Mouse (Mus musculus) ovary, postnatal 10 days (tissue): ENCODE measurements around the gene Pacsin2.
"Not testable (repeated sequence)": the region's sequence is repeated elsewhere in the genome, so short reads cannot be mapped to it uniquely, and the experiment has no call there.

Experiments
- DNase-seq: peaks from one replicate; pipeline ENCODE4 v3.0.0; 2022; ENCODE audit warnings: low spot score

Pacsin2 gene

DNA sequence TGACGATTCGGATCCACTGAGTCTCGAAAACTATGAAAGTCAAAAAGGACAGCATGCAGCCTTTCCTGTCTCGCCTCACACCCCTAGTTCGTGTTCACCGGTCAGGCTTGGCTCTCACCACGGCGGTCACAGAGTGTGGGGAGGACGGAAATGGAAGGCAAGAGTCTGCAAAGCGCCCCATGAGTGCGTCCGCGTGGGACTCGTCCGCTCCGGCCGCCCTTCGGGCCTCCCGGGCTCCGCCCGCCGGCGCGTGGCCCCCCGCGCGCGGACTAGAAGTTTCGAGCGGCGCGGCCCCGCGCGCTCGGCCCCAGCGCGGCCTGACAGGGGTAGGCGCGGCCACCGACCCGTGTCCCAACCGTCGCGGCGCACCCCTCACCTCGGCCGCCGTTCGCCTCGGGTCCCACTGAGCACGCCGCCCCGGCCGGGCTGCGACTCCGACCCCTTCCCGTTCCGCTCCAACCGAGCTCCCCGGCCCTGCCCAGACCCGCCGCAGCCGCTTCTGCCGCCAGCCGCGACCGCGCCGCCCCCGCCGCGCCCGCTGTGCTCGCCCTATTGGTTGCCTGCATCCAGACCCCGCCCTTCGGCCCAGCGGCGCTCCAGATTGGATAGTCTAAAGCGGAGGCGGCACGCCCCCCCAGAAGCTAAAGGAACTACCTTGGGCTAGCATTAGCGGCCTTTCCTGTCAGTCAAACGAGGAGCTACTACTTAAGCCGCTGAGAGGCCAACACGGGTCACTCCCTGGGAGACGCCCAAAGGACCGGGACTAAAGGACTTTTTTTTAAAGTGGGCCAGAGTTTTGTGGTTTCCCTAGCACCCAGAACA is at the start of gene Pacsin2:
Gene Pacsin2, minus strand, starts transcription at position 524 of the 822 bp plus-strand sequence.
- peak; percentile 95 for DNase-seq

DNA sequence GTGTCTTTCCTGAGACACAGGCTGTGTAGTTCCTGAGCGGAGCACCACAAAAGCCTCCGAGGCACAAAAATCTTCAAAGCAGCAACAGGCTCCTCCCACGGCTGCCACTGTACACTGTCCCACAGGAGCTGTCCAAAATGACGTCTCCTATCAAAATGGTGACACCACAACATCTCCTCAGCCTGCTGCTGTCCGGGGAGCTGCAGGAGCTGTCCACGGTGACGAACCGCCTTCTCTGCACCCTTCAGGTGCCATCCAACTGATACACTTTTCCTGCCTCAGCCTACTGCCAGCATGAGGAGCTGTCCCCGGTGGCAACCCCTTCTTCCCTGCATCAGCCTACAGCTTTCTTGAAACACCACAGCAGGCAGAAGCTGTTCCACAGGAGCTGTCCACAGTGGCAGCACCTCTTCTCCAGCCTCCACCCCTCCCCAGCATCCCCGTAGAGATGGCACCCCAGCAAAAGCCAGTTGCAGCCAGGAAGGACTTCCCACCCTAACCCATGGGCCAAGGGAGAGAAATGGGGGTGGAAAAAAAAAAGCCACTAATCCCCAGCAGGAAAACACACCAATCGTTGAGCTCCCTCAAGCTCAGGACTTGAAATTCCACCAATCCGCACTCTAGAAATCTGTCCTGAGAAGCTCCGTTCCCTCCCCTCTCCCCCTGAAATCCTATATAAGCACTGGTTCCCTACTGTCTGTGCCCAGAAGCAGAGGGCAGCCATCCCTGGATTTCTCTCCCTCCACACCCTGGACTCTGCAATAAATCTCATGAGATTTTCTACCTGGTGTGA is 48.3 kb upstream of the Pacsin2 start:
- DNase-seq = no peak

DNA sequence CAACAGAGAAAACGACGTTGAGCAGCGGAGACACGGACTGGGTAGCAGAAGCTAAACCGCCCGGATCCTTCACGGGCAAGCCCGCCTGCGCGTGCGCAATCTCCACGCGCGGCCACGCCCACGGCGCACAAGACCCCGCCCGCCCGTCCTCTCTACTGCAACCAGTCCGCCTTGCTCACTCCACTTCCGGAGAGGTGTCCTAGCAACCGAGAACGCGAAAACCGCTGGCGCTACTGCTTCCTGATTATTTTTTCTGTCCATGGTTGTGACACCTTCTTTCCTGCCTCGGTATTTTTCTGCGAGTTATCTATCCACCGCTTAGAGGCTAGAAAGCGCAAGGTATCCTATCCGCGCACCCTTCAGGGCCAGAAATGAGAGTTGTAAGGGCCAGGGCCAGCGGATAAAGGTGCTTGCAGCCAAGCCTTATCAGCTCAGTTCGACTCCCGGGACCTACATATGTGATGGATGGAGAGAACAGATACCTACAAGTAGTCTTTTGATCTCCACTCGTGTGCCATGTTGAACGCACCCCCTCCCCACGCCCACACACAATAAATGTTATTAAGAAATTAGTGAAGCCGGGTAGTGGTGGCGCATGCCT is 46.5 kb upstream of the Pacsin2 start, which contains the start of gene Ttll1:
Gene Ttll1, minus strand, starts transcription at position 89 of the 601 bp plus-strand sequence.
- DNase-seq = peak; percentile 84

DNA sequence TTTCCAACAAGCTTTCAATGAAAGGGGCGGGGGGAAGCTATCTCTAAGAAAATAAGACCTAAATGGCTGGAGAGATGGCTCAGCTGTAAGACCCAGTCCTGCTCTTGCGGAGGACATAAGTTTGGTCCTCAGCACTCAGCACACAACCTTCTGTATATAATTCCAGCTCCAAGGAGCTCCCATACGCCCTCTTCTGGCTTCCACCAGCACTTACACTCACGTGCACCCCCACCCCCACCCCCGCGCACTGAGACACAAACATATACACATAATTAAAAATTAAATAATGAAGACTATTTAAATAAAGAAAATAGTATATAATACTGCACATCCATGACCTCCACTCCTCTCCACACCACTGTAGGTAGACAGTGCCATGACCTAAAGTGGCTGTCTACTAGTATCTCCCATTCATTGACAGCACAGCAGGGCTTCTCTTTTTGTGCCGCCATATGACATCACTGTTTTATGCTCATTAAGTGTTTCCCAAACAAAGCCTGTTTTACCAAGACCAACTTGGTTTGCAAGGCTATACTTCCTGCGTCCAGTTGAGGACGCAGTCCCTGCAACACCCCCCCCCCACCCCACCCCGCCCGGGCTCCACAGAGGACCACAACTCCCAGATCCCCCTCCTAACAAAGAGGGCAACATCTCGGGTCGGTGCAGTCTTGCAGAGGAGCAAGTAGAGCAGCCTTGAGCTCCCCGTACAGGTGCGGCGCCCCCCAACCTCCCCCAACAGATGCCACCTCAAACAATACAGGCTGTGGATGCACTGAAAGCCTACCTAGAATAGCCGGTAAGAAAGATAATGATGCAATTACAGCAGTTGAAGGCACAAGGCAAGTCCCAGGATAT is 45.8 kb upstream of the Pacsin2 start:
- no peak for DNase-seq

DNA sequence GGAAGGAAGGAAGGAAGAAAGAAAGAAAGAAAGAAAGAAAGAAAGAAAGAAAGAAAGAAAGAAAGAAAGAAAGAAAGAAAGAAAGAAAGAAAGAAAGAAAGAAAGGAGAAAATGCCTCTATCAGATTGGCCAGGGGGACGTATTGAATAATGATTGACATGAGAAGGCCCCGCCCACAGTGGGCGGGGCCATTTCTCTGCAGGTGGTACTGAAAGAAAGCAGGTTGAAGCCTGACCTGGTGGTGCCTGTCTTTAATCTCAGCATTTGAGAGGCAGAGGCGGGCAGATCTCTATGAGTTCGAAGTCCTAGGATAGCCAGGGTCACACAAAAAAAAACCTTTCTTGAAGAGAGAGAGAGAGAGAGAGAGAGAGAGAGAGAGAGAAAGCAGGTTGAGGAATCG is 37.1 kb upstream of the Pacsin2 start:
- not testable (repeated sequence) for DNase-seq

DNA sequence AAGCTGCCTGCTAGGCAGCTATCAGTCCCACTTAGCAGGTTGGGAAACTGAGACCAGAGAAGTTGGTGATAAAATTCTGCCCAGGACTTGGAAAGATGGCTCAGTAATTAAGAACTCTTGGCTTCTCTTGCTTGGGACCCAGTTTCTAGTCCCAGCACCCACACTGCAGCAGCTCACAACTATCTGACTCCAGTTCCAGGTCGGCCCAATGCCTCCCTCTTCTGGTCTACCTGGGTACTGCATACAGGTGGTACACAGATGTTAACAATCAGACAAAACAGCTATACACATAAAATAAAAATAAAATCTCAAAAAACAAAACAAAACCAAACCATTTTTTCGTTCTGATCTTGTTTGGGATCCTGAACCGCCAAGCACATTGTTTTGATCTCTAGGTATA is 35.9 kb upstream of the Pacsin2 start:
- DNase-seq = no peak

DNA sequence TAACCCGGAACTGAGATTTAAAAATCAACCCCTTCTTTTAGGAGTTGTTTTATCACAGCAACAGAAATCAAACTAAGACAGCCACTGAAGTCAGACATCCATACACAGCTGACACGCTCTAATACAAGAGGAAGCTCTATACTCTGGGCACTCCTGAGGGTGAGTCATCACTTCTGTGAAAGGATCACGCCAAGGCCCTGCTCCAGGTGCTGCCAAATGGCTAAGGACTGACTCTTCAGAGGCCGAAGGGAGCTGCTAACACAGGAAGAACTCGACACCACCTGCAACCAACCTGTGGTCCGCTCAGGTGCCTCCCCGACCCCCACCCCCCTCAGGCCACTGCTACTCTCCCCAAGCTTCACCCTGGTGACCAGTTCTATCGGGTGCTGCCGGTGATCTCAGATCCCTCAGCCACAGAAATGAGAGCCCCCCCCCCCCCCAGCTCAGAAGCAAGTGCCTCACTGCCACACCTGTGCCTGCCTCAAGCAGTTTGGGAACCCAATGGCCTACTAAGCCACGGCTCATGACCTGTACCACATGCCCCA is 34.9 kb upstream of the Pacsin2 start:
- no peak for DNase-seq

DNA sequence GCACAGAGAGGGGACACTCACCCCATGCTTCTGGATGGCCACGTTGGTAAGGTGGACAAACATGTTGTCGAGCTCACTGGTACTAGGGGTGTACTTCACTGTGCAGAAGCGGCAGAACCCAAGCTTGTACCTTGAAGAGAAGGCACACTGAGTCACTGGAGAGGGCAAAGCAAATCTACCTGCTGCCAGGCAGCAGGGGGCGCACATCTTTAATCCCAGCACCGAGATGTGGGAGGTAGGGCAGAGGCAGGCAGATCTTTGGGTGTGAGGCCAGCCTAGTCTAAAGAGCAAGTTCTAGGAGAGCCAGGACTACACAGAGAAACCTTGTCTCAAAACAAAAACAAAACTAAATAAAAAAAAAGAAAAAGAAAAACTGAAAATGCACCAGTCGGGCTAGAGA is 32.9 kb upstream of the Pacsin2 start:
- DNase-seq = no peak

DNA sequence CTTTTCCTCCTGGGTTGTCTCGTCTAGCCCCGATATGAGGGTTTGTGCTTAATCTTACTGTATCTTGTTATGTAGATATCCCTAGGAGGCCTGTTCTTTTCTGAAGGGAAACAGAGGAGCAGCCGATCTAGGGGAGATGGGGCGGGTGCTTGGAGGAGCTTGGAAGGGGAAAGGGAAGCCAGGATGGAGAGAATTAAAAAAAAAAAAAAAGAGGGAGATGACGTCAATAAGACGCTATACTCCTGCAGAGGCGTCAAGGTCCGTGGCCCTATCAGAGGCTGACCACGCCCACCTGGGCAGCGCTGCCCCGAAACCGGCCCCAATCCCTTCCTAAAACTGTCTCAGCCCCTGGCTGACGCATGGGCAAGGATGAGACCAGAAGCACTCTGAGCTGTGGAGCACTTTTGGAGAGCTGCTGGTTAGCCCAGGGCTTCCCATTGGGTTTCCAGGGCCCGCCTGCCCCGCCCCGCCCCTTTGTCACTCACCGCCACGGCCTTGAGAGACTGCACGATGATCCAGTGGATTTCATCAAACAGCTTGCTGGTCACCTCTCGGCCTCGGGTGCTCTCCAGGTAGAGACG is 31.5 kb upstream of the Pacsin2 start:
- no peak for DNase-seq

DNA sequence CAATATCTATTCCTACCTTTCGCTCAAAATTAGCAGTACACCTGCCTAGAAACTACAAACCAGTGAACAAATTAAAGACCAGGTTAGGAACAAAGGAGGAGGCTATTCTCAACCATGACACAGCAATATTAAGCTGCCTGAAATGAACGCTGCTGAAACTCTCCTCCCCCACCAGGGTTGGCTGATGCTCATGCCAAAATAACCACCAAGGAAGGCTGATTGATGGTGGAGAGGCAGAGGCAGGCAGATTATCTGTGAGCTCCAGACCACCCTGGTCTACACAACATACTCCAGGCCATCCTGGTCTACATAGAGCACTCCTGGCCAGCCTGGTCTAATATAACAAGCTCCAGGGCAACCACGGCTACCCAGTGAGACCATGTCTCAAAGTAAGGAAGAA is 30.8 kb upstream of the Pacsin2 start:
- no peak for DNase-seq

DNA sequence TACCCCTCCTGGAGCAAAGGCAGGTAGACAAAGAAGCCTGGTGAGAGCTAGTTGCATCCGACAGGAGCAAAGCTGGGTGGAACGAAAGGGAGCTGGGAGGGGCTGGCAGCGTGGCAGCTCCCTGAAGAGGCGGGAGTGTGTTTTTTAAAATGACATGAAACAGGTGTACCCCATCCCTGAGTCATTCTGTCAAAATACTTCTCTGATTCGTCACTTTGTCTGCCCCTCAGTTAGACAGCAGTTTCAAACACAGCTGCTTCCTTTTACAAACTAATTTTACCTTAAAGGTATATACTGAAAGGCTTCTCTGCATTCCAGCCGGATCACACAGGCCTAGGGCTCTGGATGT is 30.1 kb upstream of the Pacsin2 start:
- DNase-seq = no peak

DNA sequence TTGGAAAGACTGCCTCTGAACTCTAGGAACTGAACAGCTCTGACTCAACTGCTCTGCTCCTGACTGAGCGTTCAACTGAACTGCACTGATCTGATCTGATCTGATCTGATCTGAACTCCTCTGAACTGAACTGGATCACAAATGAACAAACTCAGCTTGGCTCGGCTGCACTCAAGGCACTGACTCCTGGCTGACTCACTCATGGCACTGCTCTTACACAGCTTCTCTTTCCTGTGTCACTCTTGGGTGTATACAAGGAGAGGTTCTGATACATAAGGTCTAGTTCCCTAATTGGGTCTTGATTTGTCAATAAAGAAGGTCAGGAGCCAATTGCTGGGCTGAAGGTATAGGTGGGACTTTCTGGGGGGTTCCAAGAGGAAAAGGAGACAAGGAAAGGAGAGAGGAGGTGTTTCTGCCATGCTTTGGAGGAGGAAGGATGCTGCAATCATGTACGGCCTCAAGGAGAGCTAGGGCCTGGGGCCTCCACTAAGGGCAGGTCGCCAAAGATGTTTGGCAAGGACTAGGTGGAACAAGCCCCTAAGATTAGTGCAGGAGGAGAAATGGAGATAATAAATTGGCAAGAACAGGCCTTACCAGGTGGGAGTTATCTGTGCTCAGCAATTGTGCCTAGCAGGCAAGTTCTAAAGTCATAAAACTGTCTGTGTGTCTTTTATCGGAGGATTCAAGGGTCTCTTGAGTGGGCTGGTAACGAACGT is 29.6 kb upstream of the Pacsin2 start:
- DNase-seq = no peak

DNA sequence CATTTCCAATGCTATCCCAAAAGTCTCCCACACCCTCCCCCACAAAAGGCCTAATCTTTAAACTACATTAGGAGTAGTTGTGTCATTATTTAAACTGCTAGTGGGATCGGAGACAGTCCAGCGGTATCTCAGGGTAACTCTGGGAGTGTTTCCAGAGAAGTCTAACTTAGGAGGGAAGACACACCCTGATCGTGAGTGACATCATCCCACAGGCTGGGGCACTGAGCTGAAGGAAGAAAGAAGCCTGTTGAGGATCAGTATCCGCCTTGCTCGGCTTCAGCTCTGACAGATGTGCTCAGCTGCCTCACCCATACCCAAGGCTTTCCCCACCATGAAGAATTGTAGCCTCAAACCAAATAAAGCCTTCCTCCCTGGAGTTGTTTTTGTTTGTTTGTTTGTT is 27.5 kb upstream of the Pacsin2 start:
- DNase-seq = no peak

DNA sequence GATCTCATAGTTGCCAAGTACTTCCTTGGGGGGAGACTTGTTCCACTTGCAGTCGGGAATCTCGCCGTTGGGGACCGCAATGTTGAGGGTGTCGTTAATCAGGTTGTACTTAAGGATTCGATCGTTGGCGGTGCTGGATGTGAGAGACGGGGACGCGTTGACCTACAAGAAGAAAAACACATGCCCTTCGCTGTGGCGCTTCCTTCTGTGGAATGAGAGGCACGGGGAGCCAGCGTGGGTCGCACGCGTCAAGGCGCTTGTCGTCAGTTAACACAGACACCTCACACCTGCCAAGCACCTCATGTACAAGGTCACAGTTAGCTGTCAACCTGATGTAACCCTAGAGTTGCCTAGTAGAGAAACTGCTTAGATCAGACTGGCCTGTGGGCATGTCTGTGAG is 25.1 kb upstream of the Pacsin2 start:
- DNase-seq = no peak

DNA sequence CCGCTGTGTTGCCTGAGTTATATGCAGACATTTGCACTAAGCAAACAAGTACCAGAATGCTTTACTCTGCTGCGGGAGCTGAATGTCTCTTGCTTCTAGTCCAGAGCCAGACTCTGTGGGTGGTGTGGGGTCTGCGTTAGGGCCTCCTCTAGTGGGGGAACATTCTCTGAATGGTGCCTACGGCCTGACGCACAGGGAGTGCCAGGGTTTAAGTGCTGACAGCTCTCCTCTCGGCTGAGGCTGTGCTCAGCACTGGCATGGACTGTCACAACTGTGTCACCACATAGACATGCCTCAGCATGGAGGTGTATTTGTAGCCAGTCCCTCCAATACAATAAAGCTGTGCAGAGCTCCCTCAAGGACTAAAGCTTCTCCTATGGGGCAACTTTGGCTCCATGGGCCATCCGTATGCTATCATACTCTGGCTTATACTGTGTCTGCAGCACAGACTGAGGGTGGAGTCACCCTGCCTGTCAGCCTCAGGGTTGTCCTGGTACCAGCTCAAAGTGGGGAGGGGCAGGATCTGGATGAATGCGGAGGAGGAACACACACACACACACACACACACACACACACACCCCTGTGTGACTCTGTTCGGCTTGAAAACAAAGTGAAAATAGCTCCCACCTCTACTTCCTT is 23.2 kb upstream of the Pacsin2 start:
- no peak for DNase-seq

DNA sequence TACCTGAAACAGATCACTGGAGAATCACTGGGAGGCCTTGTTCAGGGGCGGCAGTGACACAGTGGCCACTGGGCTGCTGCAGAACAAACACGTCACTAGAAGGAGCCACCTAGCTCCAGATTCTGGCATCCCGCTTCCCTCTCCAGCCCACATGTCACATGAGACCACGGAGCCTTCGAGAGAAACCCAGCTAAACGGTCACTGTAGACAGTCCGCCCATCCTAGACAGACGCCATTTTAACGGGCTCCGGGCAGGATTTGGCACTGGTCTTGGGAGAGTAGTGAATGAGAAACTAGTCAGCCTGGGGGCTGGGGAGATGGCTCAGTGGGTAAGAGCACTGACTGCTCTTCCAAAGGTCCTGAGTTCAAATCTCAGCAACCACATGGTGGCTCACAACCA is 19.9 kb upstream of the Pacsin2 start:
- DNase-seq = no peak

DNA sequence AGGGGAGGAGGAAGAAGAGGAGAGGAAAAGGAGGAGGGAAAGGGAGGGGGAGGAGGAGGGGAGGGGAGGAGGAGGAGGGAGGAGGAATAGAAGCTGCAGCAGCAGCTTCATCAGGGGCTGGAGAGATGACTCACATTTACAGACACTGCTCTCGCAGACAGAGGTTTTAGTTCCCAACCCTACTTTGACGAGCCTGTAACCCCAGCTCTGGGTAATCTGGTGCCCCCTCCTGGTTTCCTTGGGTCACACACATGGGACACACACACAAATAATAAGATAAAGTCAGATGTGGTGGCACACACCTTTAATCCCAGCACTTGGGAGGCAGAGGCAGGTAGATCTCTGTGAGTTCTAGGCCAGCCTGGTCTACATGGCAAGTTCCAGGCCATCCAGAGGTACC is 19.1 kb upstream of the Pacsin2 start:
- no peak for DNase-seq

DNA sequence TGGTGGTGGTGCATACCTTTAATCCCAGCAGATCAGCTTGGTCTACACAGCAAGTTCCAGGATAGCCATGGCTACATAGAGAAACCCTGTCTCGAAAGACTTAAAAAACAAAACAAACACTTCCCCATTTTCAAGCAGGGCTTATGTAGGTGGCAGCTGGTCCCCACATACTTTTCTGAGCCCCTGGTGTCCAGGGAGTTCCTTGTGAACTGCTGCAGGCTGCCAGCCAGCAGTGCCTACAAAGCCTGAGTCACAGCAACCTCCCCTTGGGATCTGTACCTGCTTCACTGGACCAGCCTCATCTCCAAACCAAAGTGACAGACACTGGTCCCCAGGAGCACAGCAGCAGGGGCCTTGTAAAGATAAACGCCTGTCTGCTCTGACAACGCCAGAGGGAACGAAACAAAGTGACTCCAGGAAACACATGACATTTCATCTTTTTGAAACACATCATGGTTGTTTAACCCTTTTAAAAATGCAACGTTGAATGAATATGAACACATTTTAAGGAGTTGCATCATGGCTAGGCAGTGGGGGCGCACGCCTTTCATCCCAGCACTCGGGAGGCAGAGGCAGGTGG is 18.3 kb upstream of the Pacsin2 start:
- DNase-seq = no peak

DNA sequence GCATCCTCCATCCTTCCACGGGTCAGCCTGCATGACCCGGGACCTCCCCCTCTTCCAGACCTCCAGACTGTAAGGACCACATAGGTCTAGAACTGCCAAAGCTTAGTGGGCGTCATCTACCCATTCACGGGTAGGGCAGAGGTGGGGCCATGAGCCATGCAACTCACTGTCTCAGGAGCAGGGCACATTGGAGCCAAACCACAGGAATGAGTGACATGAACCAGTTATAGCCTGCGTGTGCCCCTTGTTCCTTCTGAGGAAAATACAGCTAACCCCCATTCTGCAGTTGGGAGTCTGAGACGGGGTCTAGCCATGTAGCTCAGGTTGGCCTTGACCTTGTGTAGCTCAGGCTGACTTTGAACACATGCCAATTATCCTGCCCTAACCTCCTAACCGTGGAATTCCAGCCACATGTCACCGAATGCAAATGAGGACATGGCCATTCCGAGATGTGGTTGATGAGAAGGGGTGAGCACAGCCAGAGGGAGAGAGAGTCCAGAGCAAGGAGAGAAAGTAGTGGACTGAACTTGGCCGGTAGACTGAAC is 16.9 kb upstream of the Pacsin2 start:
- no peak for DNase-seq

DNA sequence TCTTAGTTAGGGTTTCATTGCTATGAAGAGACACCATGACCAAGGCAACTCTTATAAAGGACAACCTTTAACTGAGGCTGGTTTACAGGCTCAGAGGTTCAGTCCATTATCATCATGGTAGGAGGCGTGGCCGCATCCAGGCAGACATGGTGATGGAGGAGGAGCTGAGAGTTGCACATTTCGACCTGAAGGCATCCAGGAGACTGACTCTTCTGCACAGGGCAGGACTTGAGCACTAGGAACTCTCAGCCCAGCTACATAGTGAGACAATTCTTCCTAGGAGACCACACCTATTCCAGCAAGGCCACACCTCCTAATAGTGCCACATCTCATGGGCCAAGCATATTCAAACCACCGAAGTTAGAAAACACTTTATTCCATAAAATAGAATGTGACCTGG is 15.4 kb upstream of the Pacsin2 start:
- no peak for DNase-seq
